Mouse (Mus musculus): ENCODE data around the gene Gcn1l1. TPM values are rescaled to one million over a fixed set of nuclear protein-coding genes. Genes with fewer than 3 reads are reported as not detected.

Gene Gcn1l1
- polyA plus RNA-seq, 1 experiment from 2014 or later, result 52.5 TPM

DNA sequence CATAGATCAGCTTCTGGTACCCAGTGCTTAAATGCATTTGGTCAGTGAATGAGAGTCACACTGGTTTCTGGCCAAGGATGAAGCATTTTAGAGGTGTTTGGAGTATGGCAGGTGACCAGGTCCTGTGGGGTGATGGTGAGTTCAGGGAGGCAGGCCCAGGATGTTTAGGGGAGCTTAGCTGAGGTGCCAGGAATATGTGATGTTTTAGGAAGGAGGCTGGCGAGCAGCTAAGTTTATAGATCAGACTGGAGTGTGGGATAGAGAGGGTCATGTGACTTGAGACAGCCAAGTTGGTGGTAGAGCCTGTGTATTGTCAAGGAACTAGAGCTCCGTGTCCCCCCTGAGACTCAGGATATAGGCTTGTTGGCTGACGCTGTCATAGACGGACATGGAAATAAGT is 68.0 kb downstream of the Gcn1l1 start:
- Histone ChIP-seq H3K4me1 (peaks cover 46% of the 10 kb centered on the region), H3K27me3 (ENCODE audit: low read depth, poor library complexity, severe bottlenecking) (no peaks in the 10 kb centered on the region), H3K9me3 (replicated peaks) (no peaks in the 10 kb centered on the region), H3K4me3 (peak overlapping the region; percentile 87), H3K36me3 (peaks cover 22% of the 10 kb centered on the region), H3K27ac (replicated peaks) (0 out of 2 replicates have a peak overlapping the region, but pooled peaks have one; percentile 92)
- 80% methylated on average over 4 of the region's 4 CpGs for WGBS
- no peak for DNase-seq (ENCODE audit: low spot score)

DNA sequence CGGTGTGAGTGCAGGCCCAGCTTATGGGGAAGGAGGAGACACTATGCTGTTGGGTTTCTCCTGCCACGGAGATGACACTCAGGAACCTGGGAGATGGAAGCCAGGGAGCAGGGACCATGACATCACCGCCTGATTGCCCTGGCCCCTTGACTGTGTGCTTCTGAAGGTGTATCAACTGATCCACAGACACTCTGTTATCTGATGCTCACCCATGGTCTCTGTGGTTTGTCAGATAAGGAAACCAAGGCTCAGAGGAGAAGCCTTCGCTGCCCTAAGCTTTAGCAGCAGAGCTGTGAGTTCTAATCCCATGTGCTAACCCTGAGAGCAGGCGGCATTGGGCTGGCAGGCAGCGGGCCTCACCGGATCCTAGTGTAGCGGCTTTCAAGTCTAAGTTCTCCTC is 69.0 kb downstream of the Gcn1l1 start:
- Histone ChIP-seq H3K36me3 (peaks cover 32% of the 10 kb centered on the region), H3K27ac (replicated peaks) (no peak overlapping the region), H3K4me1 (peaks cover 46% of the 10 kb centered on the region), H3K9me3 (replicated peaks) (no peaks in the 10 kb centered on the region), H3K4me3 (no peak overlapping the region), H3K27me3 (ENCODE audit: low read depth, poor library complexity, severe bottlenecking) (no peaks in the 10 kb centered on the region)
- WGBS, result 91% methylated on average over 8 of the region's 8 CpGs
- no peak for DNase-seq (ENCODE audit: low spot score)

DNA sequence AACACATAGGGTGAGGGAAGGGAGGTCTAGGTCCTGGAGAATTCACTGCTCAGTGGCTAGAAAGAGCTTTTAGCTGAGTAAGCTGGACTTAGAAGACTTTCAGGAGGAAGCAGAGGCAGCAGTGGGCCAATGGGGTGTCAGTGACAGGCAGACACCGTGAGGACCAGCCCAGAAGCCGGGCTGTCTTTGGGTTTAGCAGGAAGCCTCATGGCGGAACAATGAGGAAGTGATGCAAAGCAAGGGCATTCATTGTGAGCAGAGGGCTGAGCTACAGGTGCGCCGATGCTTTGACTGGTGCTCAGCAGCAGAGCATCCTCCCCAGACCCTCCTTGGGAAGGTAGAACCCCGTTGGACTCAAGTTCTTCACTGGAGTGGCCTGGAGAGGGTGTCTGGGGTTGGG is 70.5 kb downstream of the Gcn1l1 start:
- Histone ChIP-seq H3K36me3 (peaks cover 47% of the 10 kb centered on the region), H3K27me3 (ENCODE audit: low read depth, poor library complexity, severe bottlenecking) (no peaks in the 10 kb centered on the region), H3K9me3 (replicated peaks) (no peaks in the 10 kb centered on the region), H3K4me1 (peaks cover 43% of the 10 kb centered on the region), H3K4me3 (no peak overlapping the region), H3K27ac (replicated peaks) (no peak overlapping the region)
- WGBS, result 71% methylated on average over 6 of the region's 6 CpGs
- no peak for DNase-seq (ENCODE audit: low spot score)

DNA sequence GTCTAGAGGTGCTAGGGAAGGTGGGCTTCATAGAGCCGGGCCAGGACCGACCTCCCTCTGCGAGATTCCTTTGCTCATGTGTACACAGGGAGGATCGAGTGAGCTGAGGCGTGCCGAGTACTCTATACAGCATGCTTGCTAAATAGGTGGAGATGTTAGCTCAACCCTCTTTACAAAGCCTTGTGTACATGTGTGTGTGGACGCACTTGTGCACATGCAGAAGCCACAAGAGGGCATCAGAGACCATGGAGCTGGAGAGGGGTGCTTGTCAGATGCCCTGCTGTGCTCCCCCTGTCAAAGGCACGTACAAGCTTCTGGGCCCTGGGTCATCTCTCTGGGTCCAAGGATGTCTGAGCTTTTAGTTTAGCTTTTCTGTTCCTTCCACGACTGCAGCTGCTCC is 79.1 kb downstream of the Gcn1l1 start:
- H3K36me3 ChIP-seq, result peaks cover 91% of the 10 kb centered on the region
- no peaks in the 10 kb centered on the region for H3K4me1 ChIP-seq
- WGBS, result 89% methylated on average over 9 of the region's 9 CpGs
- no peaks in the 10 kb centered on the region for H3K9me3 ChIP-seq (replicated peaks)
- H3K27me3 ChIP-seq (ENCODE audit: low read depth, poor library complexity, severe bottlenecking), result no peaks in the 10 kb centered on the region
- H3K4me3 ChIP-seq, result no peak overlapping the region
- no peak overlapping the region for H3K27ac ChIP-seq (replicated peaks)
- no peak for DNase-seq (ENCODE audit: low spot score)

DNA sequence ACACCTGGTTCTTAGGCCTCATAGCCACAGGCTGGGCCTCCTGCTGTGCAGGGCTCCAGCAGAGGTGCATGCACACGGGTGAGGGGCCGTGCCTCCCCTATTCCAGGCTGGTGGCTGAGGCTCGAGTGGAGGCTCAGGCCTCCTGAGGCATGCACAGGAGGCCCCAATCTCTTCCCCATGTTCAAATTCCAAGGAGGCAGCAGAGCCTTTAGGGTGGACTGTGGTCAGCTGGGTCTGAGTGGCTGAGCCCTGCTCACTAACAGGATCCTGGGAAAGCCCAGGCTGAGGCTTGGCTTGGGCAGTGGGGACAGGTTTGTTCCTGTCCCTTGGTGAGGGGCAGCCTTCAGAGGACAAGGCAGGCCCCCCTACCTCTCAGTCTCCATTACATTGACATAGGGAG is 83.8 kb downstream of the Gcn1l1 start:
- no peaks in the 10 kb centered on the region for H3K9me3 ChIP-seq (replicated peaks)
- H3K27me3 ChIP-seq (ENCODE audit: low read depth, poor library complexity, severe bottlenecking), result no peaks in the 10 kb centered on the region
- peaks cover 15% of the 10 kb centered on the region for H3K4me1 ChIP-seq
- DNase-seq (ENCODE audit: low spot score), result no peak
- peaks cover 44% of the 10 kb centered on the region for H3K36me3 ChIP-seq
- WGBS, result 68% methylated on average over 3 of the region's 3 CpGs
- 0 out of 2 replicates have a peak overlapping the region, but pooled peaks have one; percentile 28 for H3K27ac ChIP-seq (replicated peaks)
- H3K4me3 ChIP-seq, result no peak overlapping the region

DNA sequence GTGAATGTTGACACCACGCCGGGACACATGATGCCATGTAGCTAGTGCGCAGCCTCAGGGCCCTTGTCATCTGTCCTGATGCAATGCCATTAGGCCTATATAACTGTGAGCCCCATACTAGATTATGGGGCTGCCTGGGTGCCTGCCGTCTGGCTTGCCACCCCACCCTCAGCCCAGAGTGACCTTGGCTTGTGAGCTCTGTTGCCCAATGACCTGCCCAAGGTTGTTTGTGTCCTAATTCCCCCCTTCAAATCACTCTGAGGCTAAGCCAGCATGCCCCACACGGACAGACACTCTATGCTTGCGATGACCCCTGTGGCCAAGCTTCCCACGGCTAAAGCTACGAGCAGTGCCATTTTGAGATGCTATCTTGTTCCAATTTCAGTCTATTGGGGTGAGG is 84.6 kb downstream of the Gcn1l1 start:
- WGBS, result 88% methylated on average over 8 of the region's 8 CpGs

DNA sequence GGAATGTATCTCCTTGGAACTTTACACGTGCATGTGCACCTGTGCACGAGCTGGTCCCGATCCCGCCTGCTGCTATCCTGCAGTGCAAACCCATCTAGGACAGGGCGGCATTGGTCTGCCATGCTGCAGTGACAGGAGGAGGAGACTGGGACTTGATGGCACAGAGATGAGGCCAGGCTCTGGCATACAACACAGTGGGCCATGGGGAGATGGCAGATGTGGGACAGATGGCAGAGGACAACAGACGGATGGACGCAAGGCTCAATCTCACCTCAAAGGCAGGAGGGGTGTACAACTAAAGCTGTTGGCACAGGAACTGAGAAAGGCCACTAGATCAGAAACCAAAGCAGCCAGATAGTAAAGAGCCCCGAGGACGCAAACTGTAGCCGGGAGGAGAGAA is 85.8 kb downstream of the Gcn1l1 start:
- H3K4me1 ChIP-seq, result peaks cover 19% of the 10 kb centered on the region
- WGBS, result 92% methylated on average over 10 of the region's 10 CpGs
- H3K9me3 ChIP-seq (replicated peaks), result no peaks in the 10 kb centered on the region
- no peak for DNase-seq (ENCODE audit: low spot score)
- no peaks in the 10 kb centered on the region for H3K27me3 ChIP-seq (ENCODE audit: low read depth, poor library complexity, severe bottlenecking)
- no peak overlapping the region for H3K27ac ChIP-seq (replicated peaks)
- H3K36me3 ChIP-seq, result peaks cover 24% of the 10 kb centered on the region
- H3K4me3 ChIP-seq, result no peak overlapping the region

More for the DNA sequence above, 84.6 kb downstream of the Gcn1l1 start:
- H3K4me3 ChIP-seq, result no peak overlapping the region
- no peaks in the 10 kb centered on the region for H3K27me3 ChIP-seq (ENCODE audit: low read depth, poor library complexity, severe bottlenecking)
- H3K9me3 ChIP-seq (replicated peaks), result no peaks in the 10 kb centered on the region
- peaks cover 15% of the 10 kb centered on the region for H3K4me1 ChIP-seq
- peaks cover 36% of the 10 kb centered on the region for H3K36me3 ChIP-seq
- no peak overlapping the region; the same call in 1 of the 2 replicates for H3K27ac ChIP-seq (replicated peaks)
- DNase-seq (ENCODE audit: low spot score), result no peak

DNA sequence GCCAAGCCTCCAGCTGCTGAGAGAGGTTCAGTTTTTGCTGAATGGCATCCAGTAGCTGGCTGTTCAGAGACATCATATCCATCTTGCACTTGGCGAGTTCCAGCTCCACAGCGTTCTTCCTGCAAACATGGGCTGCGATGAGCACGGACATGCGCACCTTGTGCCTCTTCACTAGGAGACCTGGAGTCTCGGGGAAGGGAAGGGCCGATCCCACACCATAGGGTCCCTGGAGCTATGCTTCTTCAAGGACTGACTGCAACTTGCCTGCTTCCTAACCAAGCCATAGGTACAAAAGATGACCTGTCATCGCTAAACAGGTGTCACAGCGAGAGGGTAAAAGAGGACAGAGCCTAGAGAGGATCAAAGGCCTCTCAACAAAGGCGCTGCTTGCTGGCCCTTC is 86.8 kb downstream of the Gcn1l1 start:
- H3K4me3 ChIP-seq, result peak overlapping the region; percentile 56; the same call in 1 of the 2 replicates
- WGBS, result 93% methylated on average over 10 of the region's 10 CpGs
- H3K36me3 ChIP-seq, result peaks cover 15% of the 10 kb centered on the region
- no peaks in the 10 kb centered on the region for H3K27me3 ChIP-seq (ENCODE audit: low read depth, poor library complexity, severe bottlenecking)
- no peak for DNase-seq (ENCODE audit: low spot score)
- no peak overlapping the region for H3K27ac ChIP-seq (replicated peaks)
- H3K4me1 ChIP-seq, result peaks cover 21% of the 10 kb centered on the region
- no peaks in the 10 kb centered on the region for H3K9me3 ChIP-seq (replicated peaks)

DNA sequence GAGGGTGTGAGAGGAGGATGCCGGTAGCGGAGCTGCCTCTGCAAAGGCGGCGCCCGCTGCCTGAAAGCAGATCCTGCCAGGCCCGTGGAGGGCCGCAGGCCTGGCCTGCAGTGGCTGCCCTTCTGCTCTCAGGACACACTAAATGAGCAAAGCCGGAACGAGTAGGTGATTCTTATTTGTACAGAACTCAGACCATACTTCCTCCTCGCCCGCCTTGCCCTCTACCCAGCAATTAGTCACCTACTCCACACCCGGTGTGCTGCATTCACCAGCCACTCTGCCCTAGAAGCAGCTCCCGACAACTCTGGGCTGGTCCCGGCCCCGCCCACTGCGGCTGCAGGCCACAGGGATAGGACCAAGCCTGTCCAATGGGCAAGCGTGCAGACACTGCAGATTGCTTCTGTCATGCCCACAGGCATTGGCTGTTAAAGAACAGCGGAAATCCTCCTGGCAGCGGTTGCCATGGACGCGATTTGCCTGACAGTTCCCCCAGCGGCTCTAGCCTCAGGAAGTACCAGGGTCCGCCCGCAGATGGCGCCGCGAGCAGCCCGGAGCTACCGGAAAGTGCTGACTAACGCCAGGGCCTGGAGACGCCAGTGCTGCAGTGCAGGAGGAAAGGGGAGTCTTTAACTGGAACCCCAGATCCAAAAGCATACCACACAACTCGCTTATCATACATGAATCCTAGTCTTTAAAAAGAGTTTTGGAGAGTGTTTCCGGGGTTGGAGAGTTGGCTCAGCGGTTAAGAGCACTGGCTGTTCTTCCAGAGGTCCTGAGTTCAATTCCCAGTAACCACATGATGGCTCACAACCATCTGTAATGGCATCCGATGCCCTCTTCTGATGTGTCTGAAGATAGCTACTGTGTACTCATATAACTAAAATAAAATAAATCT is 87.9 kb downstream of the Gcn1l1 start:
- H3K27ac ChIP-seq (replicated peaks), result peak overlapping the region; percentile 79
- H3K36me3 ChIP-seq, result peaks cover 4% of the 10 kb centered on the region; the same call in 1 of the 2 replicates
- H3K4me3 ChIP-seq, result peak overlapping the region; percentile 56
- no peaks in the 10 kb centered on the region for H3K27me3 ChIP-seq (ENCODE audit: low read depth, poor library complexity, severe bottlenecking)
- 5% methylated on average over 35 of the region's 35 CpGs for WGBS
- H3K9me3 ChIP-seq (replicated peaks), result no peaks in the 10 kb centered on the region
- peak; percentile 100 for DNase-seq (ENCODE audit: low spot score)
- H3K4me1 ChIP-seq, result peaks cover 21% of the 10 kb centered on the region

DNA sequence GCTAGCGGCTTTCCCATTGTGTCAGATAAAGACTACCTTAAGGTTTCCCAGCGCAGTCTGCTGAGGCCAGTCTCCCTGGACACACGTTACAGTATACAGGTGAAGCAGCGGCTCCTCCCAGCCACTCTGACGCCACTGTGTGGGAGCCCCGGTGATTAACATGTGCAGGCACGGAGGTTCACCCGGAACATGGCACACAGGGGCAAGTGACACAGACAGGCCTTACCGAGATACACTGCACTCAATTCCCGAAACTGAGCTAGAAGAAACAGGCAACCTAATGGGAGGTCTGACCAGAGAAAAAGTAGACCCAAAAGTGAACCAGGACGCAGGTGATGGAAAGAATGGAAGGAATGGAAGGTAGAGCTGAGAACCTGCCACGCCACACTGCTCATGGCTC is 88.7 kb downstream of the Gcn1l1 start:
- no peaks in the 10 kb centered on the region for H3K36me3 ChIP-seq
- H3K4me3 ChIP-seq, result no peak overlapping the region
- no peaks in the 10 kb centered on the region for H3K9me3 ChIP-seq (replicated peaks)
- no peaks in the 10 kb centered on the region for H3K27me3 ChIP-seq (ENCODE audit: low read depth, poor library complexity, severe bottlenecking)
- WGBS, result 92% methylated on average over 12 of the region's 12 CpGs
- no peak overlapping the region for H3K27ac ChIP-seq (replicated peaks)
- peaks cover 21% of the 10 kb centered on the region for H3K4me1 ChIP-seq
- no peak for DNase-seq (ENCODE audit: low spot score)

DNA sequence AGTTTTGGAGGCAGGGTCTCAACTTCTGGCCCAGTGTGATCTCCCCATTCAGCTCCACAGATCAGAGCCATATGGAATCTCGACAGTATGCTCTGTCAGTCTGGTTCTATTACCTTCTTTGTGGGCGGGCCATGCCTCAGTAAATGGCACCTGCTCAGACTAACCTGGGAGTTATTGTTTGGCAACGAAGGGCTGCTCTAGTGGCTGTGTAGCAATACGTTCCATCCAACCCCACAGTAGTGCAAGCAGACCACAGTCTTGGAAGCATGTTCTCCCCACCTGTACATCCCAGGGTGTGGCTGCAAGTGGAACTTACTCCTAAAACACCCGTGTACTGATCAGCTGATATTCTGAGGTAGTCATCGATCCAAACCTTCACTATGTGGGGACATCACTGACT is 91.6 kb downstream of the Gcn1l1 start:
- Histone ChIP-seq H3K36me3 (no peaks in the 10 kb centered on the region), H3K4me1 (peaks cover 16% of the 10 kb centered on the region), H3K9me3 (replicated peaks) (no peaks in the 10 kb centered on the region), H3K27ac (replicated peaks) (no peak overlapping the region), H3K27me3 (ENCODE audit: low read depth, poor library complexity, severe bottlenecking) (no peaks in the 10 kb centered on the region), H3K4me3 (no peak overlapping the region)
- no peak for DNase-seq (ENCODE audit: low spot score)
- WGBS, result 80% methylated on average over 6 of the region's 6 CpGs

DNA sequence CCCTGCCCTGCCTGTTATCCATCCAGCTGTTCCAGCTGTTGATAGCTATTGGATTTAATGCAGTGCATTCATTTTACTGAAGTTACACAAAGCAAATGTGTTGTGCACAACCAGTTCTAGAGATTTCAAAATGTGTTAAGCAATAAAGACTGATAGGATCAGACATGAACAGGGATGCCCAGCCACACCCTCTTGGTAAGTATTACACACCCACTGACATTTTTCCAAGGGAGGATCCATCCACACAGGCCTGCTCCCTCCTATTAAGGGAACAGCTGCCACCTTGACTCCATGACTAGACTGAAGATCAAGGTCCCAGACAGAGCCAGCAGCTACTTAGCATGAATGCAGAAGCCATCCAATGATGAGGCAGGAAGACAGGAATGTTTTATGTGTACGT is 92.2 kb downstream of the Gcn1l1 start:
- Histone ChIP-seq H3K27me3 (ENCODE audit: low read depth, poor library complexity, severe bottlenecking) (no peaks in the 10 kb centered on the region), H3K36me3 (no peaks in the 10 kb centered on the region), H3K4me3 (no peak overlapping the region), H3K27ac (replicated peaks) (no peak overlapping the region), H3K4me1 (peaks cover 10% of the 10 kb centered on the region), H3K9me3 (replicated peaks) (no peaks in the 10 kb centered on the region)
- 100% methylated on average over 1 of the region's 1 CpGs for WGBS
- no peak for DNase-seq (ENCODE audit: low spot score)

DNA sequence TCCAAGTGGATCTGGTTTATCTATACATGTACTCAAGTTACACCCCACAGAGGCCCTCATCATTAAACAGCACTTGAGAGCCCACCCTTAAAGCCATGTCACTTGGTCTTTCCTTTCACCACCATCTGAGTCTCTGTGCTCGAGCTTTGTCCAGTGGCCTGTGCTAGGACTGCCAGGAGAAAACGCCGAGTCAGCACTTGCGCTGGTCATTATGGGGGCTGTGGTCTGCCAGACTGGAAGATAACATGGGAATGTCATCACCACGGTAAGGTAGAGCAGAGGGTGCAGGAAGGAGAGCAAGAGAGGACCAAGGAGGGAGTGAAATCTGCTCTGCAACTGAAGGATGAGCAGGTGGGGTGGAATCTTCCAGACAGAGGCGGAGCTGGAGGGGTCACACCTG is 93.3 kb downstream of the Gcn1l1 start:
- no peak for DNase-seq (ENCODE audit: low spot score)
- Histone ChIP-seq H3K36me3 (no peaks in the 10 kb centered on the region), H3K4me1 (peaks cover 5% of the 10 kb centered on the region), H3K27ac (replicated peaks) (no peak overlapping the region), H3K4me3 (no peak overlapping the region), H3K9me3 (replicated peaks) (no peaks in the 10 kb centered on the region), H3K27me3 (ENCODE audit: low read depth, poor library complexity, severe bottlenecking) (no peaks in the 10 kb centered on the region)
- WGBS, result 91% methylated on average over 6 of the region's 6 CpGs

Measured in midbrain, embryonic 10.5 days (tissue).